Mouse (Mus musculus) left cerebral cortex, adult 9 months (tissue): ENCODE data around the gene Oas1c.
A peak's percentile ranks its signal among the peaks of the same experiment; 100 is the strongest.
"Not testable (repeated sequence)": the region's sequence is repeated elsewhere in the genome, so short reads cannot be mapped to it uniquely, and the experiment has no call there.

Experiments
- DNase-seq, 2 experiments: peaks; one replicate each; pipeline ENCODE4 v3.0.0; 2022; ENCODE audit warnings: low spot score in 2 of 2

Oas1c gene

GRCm38 (mm10) chr5:120811951-120812819 lies at the start of gene Oas1c:
Oas1c (minus strand) TSS chr5:120812514.
- peak; percentile 60 to 85 for DNase-seq

GRCm38 (mm10) chr5:120861121-120861520 lies 48.8 kb upstream of the Oas1c start, which contains the start of gene Oas1h:
Oas1h (plus strand) TSS chr5:120861421.
- no peak for DNase-seq

DNA sequence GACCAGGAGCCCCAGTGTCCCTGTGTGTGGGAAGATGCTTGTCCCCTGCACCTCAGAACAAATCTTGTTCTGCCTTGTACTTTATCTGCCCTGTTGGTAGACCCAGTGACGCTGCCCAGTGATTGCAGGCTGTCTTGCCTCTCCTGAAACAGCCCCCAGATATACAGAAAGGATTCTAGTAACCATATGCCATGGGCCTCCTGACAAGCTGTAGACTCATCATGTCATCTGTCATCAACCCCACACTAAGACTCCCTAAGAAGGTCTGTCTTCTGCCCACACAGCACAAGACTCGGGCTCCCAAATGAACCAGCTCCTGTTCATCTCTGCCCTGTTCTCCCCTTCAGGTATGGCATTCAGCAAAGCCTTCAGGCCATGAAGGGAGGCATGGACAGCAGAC lies 46.9 kb upstream of the Oas1c start:
- no peak for DNase-seq

DNA sequence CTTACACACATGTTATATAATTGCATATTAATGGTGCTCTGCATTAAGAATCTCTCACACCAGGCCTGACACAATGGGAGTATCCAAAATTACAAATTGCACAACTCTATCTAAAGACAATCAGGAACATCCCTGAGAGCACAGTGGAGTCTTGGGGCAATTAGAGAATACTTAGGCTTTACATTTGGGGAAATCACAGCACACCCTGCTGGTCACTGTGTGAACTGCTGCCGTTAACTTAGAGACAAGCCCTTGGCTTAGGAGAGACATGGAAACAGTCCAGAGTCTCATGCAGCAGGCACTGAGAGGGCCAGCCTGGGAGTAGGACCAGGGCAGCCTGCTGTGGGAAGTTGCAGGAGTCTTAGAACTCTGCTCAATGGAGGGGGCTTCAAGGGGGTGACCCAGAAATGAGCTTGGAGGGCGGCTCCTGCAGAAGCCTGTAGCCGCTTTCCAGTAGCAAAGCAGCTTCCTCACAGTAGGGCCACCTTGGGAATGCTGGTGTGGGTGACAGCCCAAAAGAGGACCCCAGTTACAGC lies 37.4 kb upstream of the Oas1c start:
- DNase-seq, result peak in 1 of 2 experiments; percentile 39

GRCm38 (mm10) chr5:120847067-120847466 lies 34.8 kb upstream of the Oas1c start, which contains the start of gene Oas1f:
Oas1f (plus strand) TSS chr5:120847367.
- no peak for DNase-seq

GRCm38 (mm10) chr5:120844713-120845112 lies 32.4 kb upstream of the Oas1c start:
- no peak for DNase-seq

- DNase-seq, result peak in 1 of 2 experiments; percentile 40
Observed at GRCm38 (mm10) chr5:120836731-120837585, 24.6 kb upstream of the Oas1c start.

- DNase-seq, result no peak
Observed at GRCm38 (mm10) chr5:120833335-120834280, 21.3 kb upstream of the Oas1c start.

GRCm38 (mm10) chr5:120831031-120831430 lies 18.7 kb upstream of the Oas1c start:
- no peak for DNase-seq

DNA sequence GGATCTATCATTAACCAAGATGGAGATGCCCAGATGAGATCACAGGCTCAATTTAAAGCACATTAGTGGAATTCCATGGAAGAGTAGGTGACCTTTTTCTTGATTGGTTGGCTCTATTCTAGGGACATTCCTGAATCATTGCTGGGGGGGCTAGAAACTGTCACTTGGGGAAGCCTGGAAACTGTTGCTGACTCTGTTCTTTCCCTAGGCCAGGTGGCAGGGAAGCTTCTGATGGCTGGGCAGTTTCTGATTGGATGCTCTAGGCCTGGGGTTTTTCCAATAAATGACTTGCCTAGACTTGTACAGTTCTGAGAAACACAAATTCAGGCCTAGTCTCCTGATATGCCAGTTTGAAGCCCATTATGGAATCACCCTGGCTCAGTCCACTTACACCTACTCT lies 6.7 kb upstream of the Oas1c start:
- DNase-seq, result no peak

GRCm38 (mm10) chr5:120815949-120816348 lies 3.6 kb upstream of the Oas1c start:
- DNase-seq, result no peak

DNA sequence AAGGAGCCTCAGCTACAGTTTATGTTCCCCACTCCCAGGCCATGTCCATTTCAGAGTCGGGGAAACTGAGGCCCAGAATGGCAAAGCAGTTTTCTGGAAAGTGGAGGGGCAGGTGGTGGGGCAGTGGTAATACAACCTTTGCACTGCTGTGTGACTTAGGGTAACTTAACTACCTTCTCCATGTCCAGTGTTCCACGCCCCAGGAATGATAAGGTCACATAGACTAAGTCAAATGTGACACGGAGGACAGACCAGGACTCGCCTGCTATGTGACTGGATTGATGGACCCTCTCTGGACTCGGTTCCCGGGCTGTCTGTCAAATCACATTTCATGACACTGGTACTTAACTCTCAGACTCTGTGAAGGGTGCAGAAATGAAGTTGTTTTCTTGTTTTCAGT lies 709 bp upstream of the Oas1c start:
- no peak for DNase-seq

- no peak for DNase-seq
Observed at GRCm38 (mm10) chr5:120809171-120809570, 3.1 kb downstream of the Oas1c start.

GRCm38 (mm10) chr5:120806458-120806857 lies 5.9 kb downstream of the Oas1c start:
- peak in 1 of 2 experiments; percentile 57 for DNase-seq

GRCm38 (mm10) chr5:120803596-120803995 lies 8.7 kb downstream of the Oas1c start:
- no peak for DNase-seq

DNA sequence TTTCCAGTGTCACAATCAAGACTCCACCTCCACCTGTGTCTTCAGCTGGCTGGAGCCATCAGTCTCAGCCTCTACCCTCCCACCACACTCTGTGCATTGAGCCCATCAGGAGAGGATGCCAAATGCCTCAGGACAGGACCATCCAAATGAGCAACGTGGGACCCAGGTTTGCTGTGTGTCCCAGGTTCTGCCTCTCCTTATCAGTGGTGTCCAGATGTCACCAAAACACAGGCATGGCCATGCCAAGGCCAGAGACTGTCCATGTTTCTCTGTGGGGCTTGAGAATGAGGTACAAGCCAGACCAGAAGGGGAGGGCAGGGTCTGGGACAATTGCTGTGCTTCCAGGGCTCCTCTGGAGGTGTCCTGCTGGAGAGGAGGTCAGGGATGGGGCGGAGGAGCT lies 13.4 kb downstream of the Oas1c start:
- not testable (repeated sequence) for DNase-seq

- not testable (repeated sequence) for DNase-seq
Observed at GRCm38 (mm10) chr5:120798147-120798546, 14.2 kb downstream of the Oas1c start.

GRCm38 (mm10) chr5:120795480-120796034 lies 16.8 kb downstream of the Oas1c start, which contains the start of gene Oas1e:
Oas1e (minus strand) TSS chr5:120795530.
- DNase-seq, result not testable (repeated sequence)

GRCm38 (mm10) chr5:120793043-120793442 lies 19.3 kb downstream of the Oas1c start:
- peak in 1 of 2 experiments; percentile 66 for DNase-seq

DNA sequence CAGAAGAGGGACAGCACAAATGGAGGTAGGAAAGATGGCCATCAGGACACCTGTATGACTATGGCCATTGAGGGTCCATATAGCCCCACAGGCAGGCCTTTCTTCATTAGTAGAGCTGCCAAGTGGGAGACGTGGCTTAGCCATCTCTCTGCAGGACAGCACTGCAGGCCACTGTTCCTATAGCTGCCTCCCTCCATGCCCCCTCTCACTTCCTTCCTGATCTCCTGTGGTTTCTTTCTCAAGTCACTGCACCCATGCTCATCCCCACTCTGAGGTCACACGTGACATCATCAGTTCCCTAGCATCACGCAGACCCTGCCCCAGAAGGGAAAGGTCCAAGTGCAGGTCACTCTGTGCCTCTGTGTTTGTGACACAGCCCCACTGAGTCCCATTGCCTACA lies 25.3 kb downstream of the Oas1c start:
- no peak for DNase-seq

- no peak for DNase-seq
Observed at GRCm38 (mm10) chr5:120782446-120782845, 29.9 kb downstream of the Oas1c start.
